Comparison of ENCODE assay signal across 12 mouse cellular contexts in the genomic region with DNA sequence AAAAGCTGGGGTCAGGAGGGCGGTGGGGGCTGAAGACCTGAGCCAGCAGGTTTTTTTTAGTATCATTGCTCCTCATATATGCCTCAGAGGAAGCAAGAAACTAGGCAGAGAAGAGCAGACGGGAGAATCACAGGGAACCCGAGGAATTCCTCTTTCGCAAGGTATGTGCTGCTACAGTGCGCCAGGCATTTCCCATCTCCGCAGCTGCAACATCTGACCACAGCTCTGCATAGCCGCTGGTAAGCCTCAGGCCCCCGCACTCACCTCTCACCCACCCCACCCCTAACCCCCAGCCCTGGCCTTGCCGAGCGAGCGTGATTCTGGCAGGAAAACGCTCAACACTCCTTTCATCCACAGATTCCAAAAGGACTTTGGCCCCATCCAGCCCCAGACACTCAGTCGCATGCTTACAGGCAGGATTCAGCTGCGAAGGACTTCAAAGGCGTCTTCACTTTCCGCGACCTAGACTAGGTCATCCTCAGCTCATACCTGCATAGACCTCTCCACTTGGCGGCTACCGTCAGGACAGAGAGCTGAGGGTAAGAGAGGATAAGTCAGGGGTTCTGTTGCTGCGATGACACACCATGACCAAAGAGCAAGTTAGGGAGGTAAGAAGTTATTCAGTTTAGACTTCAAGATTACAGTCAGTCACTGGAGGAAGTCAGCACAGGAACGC.
DNase-seq lines count a peak whose midpoint lies in the region; ATAC-seq and TF ChIP-seq lines count a peak whose summit lies in the region.
"Had no signal": no experiment of that assay in that cellular context is flagged by ENCODE, and none has a peak within 500 bp of the region (broad histone marks: within the 10 kb centered on the region; RNA-seq: fewer than 3 reads in every experiment).

No protein-coding gene starts in this region.

- no peak overlapping the region for H3K4me3 ChIP-seq in heart, embryonic 16.5 days (ENCODE audit: low read length)
- H3K4me3 ChIP-seq in left cerebral cortex, adult 2 months: no peak overlapping the region
- H3K4me3 ChIP-seq: hindbrain, embryonic 12.5 days; lung, embryonic 15.5 days had no signal

- H3K36me3 ChIP-seq in heart, embryonic 16.5 days (ENCODE audit: control insufficient read depth, insufficient read depth): no peaks in the 10 kb centered on the region
- H3K36me3 ChIP-seq: hindbrain, embryonic 12.5 days; lung, embryonic 15.5 days had no signal

- ATAC-seq in heart, embryonic 16.5 days (replicated peaks; ENCODE audit: extremely low read depth, insufficient read depth, low FRiP score): no peak
- ATAC-seq in common myeloid progenitor, adult 5-6 weeks (replicated peaks; ENCODE audit: low read depth, poor library complexity, severe bottlenecking): 0 out of 2 replicates have a peak, but pooled peaks have one; percentile 25

- no peak overlapping the region for H3K27ac ChIP-seq in heart, embryonic 16.5 days (ENCODE audit: low read length)
- H3K27ac ChIP-seq in left cerebral cortex, adult 2 months: no peak overlapping the region
- H3K27ac ChIP-seq: hindbrain, embryonic 12.5 days; lung, embryonic 15.5 days had no signal

- peaks cover 2% of the 10 kb centered on the region; the same call in 1 of the 2 replicates for H3K27me3 ChIP-seq in heart, embryonic 16.5 days (ENCODE audit: control insufficient read depth, insufficient read depth, low read length)
- H3K27me3 ChIP-seq: hindbrain, embryonic 12.5 days; lung, embryonic 15.5 days had no signal

- TF ChIP-seq CTCF in left cerebral cortex, adult 2 months (IDR thresholded peaks at IDR 0.05): no peak

- no peaks in the 10 kb centered on the region for H3K9me3 ChIP-seq in heart, embryonic 16.5 days (replicated peaks; ENCODE audit: control insufficient read depth, low read length)
- H3K9me3 ChIP-seq: hindbrain, embryonic 12.5 days; lung, embryonic 15.5 days had no signal

- H3K9ac ChIP-seq in heart, embryonic 16.5 days (ENCODE audit: low read length): no peak overlapping the region
- H3K9ac ChIP-seq: hindbrain, embryonic 12.5 days; lung, embryonic 15.5 days had no signal

- 28% methylated on average over 21 of the region's 21 CpGs for WGBS in heart, embryonic 16.5 days

- peaks cover 3% of the 10 kb centered on the region; the same call in 1 of the 2 replicates for H3K4me1 ChIP-seq in heart, embryonic 16.5 days (ENCODE audit: control insufficient read depth, insufficient read depth, low read length)
- H3K4me1 ChIP-seq: lung, embryonic 15.5 days had no signal

- no peak for DNase-seq in heart, adult 18-20 months
- DNase-seq in ES-CJ7 (ENCODE audit: low read depth, low spot score): peak; percentile 18
- peak; percentile 11 for DNase-seq in kidney, postnatal 10 days
- DNase-seq in gastrocnemius, postnatal 36 days: no peak
- DNase-seq in right cerebral cortex, postnatal 14 days: no peak
- DNase-seq in left cerebral cortex, adult 2 months (ENCODE audit: extremely low spot score in 1 of 2, low spot score in 2 of 2): no peak
- DNase-seq: cerebellum, postnatal 10 days; thymus, postnatal 36 days had no signal

- H3K4me2 ChIP-seq in heart, embryonic 16.5 days (ENCODE audit: low read depth, low read length): peak overlapping the region; percentile 33
- H3K4me2 ChIP-seq: hindbrain, embryonic 12.5 days; lung, embryonic 15.5 days had no signal

- intact Hi-C loops in gastrocnemius, postnatal 36 days (cut with DNase I): no loop called here
- intact Hi-C loops in left cerebral cortex, adult 2 months (cut with DNase I): no loop called here

Comparison
In these comparisons a context has a peak if more than half of its experiments do, and no peak if none do; other contexts are left out.
1. DNase-seq: peak in ES-CJ7 (single experiment) and kidney, postnatal 10 days (single experiment); none in heart, adult 18-20 months (0 of 2), gastrocnemius, postnatal 36 days (0 of 2), right cerebral cortex, postnatal 14 days (single experiment) and left cerebral cortex, adult 2 months (0 of 2).